Mouse (Mus musculus) layer of hippocampus, adult 18-20 months (tissue): Measurements from ENCODE around the gene Tsku. TPM values are rescaled to one million over a fixed set of nuclear protein-coding genes. Genes with fewer than 3 reads are reported as not detected.
A peak's percentile ranks its signal among the peaks of the same experiment; 100 is the strongest.

Experiments
- DNase-seq, 2 experiments: peaks; one replicate each; pipeline ENCODE4 v3.0.0; 2022; ENCODE audit warnings: low spot score in 2 of 2
- total RNA-seq, 2 experiments: library from RNA; stranded (reverse); gene quantifications; 2 replicates each; pipeline ENCODE4 v1.2.3; 2021

The Tsku gene
- total RNA-seq, 2 experiments from 2014 or later = 1.1 to 1.6 TPM

- DNase-seq = no peak
Observed at GRCm38 (mm10) chr7:98329651-98330374, 31.3 kb downstream of the Tsku start.

GRCm38 (mm10) chr7:98328311-98328710 is 32.8 kb downstream of the Tsku start:
- no peak for DNase-seq

GRCm38 (mm10) chr7:98326051-98326450 is 35.1 kb downstream of the Tsku start:
- no peak for DNase-seq

- no peak for DNase-seq
Observed at GRCm38 (mm10) chr7:98324228-98324627, 36.9 kb downstream of the Tsku start.

- DNase-seq = no peak
Observed at GRCm38 (mm10) chr7:98323288-98324019, 37.7 kb downstream of the Tsku start.

- no peak for DNase-seq
Observed at GRCm38 (mm10) chr7:98322415-98322814, 38.7 kb downstream of the Tsku start.

- DNase-seq = no peak
Observed at GRCm38 (mm10) chr7:98321083-98321482, 40.0 kb downstream of the Tsku start, which contains the start of gene Acer3. TSS of gene Acer3 (minus strand) at chr7:98321208.

- no peak for DNase-seq
Observed at GRCm38 (mm10) chr7:98320006-98320556, 41.0 kb downstream of the Tsku start.

GRCm38 (mm10) chr7:98316568-98316967 is 44.6 kb downstream of the Tsku start:
- DNase-seq = no peak

GRCm38 (mm10) chr7:98315087-98315486 is 46.0 kb downstream of the Tsku start:
- no peak for DNase-seq

GRCm38 (mm10) chr7:98312185-98312920 is 48.8 kb downstream of the Tsku start:
- no peak for DNase-seq

GRCm38 (mm10) chr7:98310266-98310665 is 50.9 kb downstream of the Tsku start:
- no peak for DNase-seq

GRCm38 (mm10) chr7:98309219-98310030 is 51.7 kb downstream of the Tsku start:
- peak; percentile 86 to 94 for DNase-seq

- peak in 1 of 2 experiments; percentile 7 for DNase-seq
Observed at GRCm38 (mm10) chr7:98308607-98309218, 52.4 kb downstream of the Tsku start.

GRCm38 (mm10) chr7:98307921-98308606 is 53.1 kb downstream of the Tsku start:
- DNase-seq = no peak

- no peak for DNase-seq
Observed at GRCm38 (mm10) chr7:98307411-98307810, 53.7 kb downstream of the Tsku start.
